Mouse (Mus musculus) layer of hippocampus, adult 9-10 months (tissue): ENCODE results near the gene Scn3b.

Experiments
- DNase-seq: peaks from one replicate; pipeline ENCODE4 v3.0.0; 2022; ENCODE audit warnings: low spot score

Scn3b gene

GRCm38 (mm10) chr9:40269103-40269861 is at the start of gene Scn3b:
TSS of gene Scn3b (plus strand) at chr9:40269217.
- DNase-seq = no peak

GRCm38 (mm10) chr9:40224289-40224688 is 44.7 kb upstream of the Scn3b start:
- no peak for DNase-seq

- peak; percentile 38 for DNase-seq
Observed at GRCm38 (mm10) chr9:40227874-40228789, 40.9 kb upstream of the Scn3b start.

- no peak for DNase-seq
Observed at GRCm38 (mm10) chr9:40228804-40229331, 40.1 kb upstream of the Scn3b start.

GRCm38 (mm10) chr9:40229479-40229878 is 39.5 kb upstream of the Scn3b start:
- DNase-seq = no peak

- DNase-seq = no peak
Observed at GRCm38 (mm10) chr9:40231019-40231418, 38.0 kb upstream of the Scn3b start.

- no peak for DNase-seq
Observed at GRCm38 (mm10) chr9:40234233-40235072, 34.6 kb upstream of the Scn3b start.

- DNase-seq = no peak
Observed at GRCm38 (mm10) chr9:40235220-40235619, 33.8 kb upstream of the Scn3b start.

GRCm38 (mm10) chr9:40239749-40240148 is 29.3 kb upstream of the Scn3b start:
- DNase-seq = no peak

GRCm38 (mm10) chr9:40240311-40240710 is 28.7 kb upstream of the Scn3b start:
- no peak for DNase-seq

- no peak for DNase-seq
Observed at GRCm38 (mm10) chr9:40241223-40241801, 27.7 kb upstream of the Scn3b start.

- DNase-seq = peak; percentile 45
Observed at GRCm38 (mm10) chr9:40241951-40242888, 26.8 kb upstream of the Scn3b start.

GRCm38 (mm10) chr9:40245466-40245865 is 23.6 kb upstream of the Scn3b start:
- no peak for DNase-seq

- DNase-seq = no peak
Observed at GRCm38 (mm10) chr9:40245974-40246665, 22.9 kb upstream of the Scn3b start.

- no peak for DNase-seq
Observed at GRCm38 (mm10) chr9:40246702-40247101, 22.3 kb upstream of the Scn3b start.

- DNase-seq = no peak
Observed at GRCm38 (mm10) chr9:40249106-40249505, 19.9 kb upstream of the Scn3b start.

- no peak for DNase-seq
Observed at GRCm38 (mm10) chr9:40252459-40252858, 16.6 kb upstream of the Scn3b start.

- no peak for DNase-seq
Observed at GRCm38 (mm10) chr9:40263874-40264273, 5.1 kb upstream of the Scn3b start.

- DNase-seq = no peak
Observed at GRCm38 (mm10) chr9:40268040-40268747, 823 bp upstream of the Scn3b start.
